ENCODE assay signal across 9 mouse cellular contexts in the genomic region with DNA sequence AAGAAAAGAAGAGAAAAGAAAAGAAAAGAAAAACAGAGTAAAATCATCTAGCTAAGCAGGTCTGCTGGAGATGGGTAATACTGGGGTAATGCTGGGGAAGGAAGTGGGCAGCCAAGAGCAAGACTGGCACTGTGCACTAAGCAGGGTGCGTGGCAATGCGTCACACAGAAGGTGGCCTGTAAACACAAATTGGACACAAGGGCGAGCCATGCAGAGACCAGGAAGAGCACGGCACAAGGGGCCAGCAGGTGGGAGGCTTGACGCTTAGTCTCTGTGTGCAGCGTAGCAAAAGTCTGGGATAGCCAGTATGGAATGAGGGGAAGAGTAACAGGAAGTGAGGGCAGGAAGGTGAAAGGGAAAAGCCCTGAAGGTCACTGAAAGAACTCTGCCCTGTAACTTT. TPM values are rescaled to one million over a fixed set of nuclear protein-coding genes. Genes with fewer than 3 reads are reported as not detected.
A peak's percentile ranks its signal among the peaks of the same experiment; 100 is the strongest.
DNase-seq lines count a peak whose midpoint lies in the region; ATAC-seq lines count a peak whose summit lies in the region.
"Had no signal": no experiment of that assay in that cellular context is flagged by ENCODE, and none has a peak within 500 bp of the region (broad histone marks: within the 10 kb centered on the region; RNA-seq: fewer than 3 reads in every experiment).

No protein-coding gene starts in this region.

- peak overlapping the region; percentile 16; the same call in 1 of the 2 replicates for H3K9ac ChIP-seq in heart, embryonic 11.5 days (ENCODE audit: low read depth, low read length)
- H3K9ac ChIP-seq in heart, embryonic 16.5 days (ENCODE audit: low read length), result peak overlapping the region; percentile 59
- no peak overlapping the region for H3K9ac ChIP-seq in midbrain, embryonic 14.5 days (replicated peaks; ENCODE audit: low read length)

- 48% methylated on average over 6 of the region's 6 CpGs for WGBS in heart, embryonic 11.5 days (ENCODE audit: insufficient replicate concordance)
- WGBS in heart, embryonic 16.5 days, result 31% methylated on average over 6 of the region's 6 CpGs
- 33% methylated on average over 6 of the region's 6 CpGs for WGBS in midbrain, embryonic 14.5 days

- H3K27me3 ChIP-seq in heart, embryonic 11.5 days (ENCODE audit: control insufficient read depth, insufficient read depth, low read length), result no peaks in the 10 kb centered on the region
- H3K27me3 ChIP-seq in heart, embryonic 16.5 days (ENCODE audit: control insufficient read depth, insufficient read depth, low read length), result no peaks in the 10 kb centered on the region
- H3K27me3 ChIP-seq in midbrain, embryonic 14.5 days (ENCODE audit: control insufficient read depth, insufficient read depth, low read length), result no peaks in the 10 kb centered on the region

- H3K4me2 ChIP-seq in heart, embryonic 11.5 days, result peak overlapping the region; percentile 23; the same call in 1 of the 2 replicates
- peak overlapping the region; percentile 55 for H3K4me2 ChIP-seq in heart, embryonic 16.5 days (ENCODE audit: low read depth, low read length)
- H3K4me2 ChIP-seq in midbrain, embryonic 14.5 days (ENCODE audit: low read length), result peak overlapping the region; percentile 49

- H3K27ac ChIP-seq in heart, embryonic 11.5 days (ENCODE audit: low read depth, low read length), result peak overlapping the region; percentile 37; the same call in 1 of the 2 replicates
- peak overlapping the region; percentile 81 for H3K27ac ChIP-seq in heart, embryonic 16.5 days (ENCODE audit: low read length)
- no peak overlapping the region for H3K27ac ChIP-seq in midbrain, embryonic 14.5 days (replicated peaks; ENCODE audit: low read depth, low read length)
- H3K27ac ChIP-seq: kidney, postnatal 0 days had no signal

- H3K4me1 ChIP-seq in heart, embryonic 11.5 days (ENCODE audit: control insufficient read depth, insufficient read depth, low read length), result peaks cover 52% of the 10 kb centered on the region
- H3K4me1 ChIP-seq in heart, embryonic 16.5 days (ENCODE audit: control insufficient read depth, insufficient read depth, low read length), result peaks cover 62% of the 10 kb centered on the region
- peaks cover 59% of the 10 kb centered on the region for H3K4me1 ChIP-seq in midbrain, embryonic 14.5 days (ENCODE audit: control insufficient read depth, insufficient read depth, low read length)

- H3K4me3 ChIP-seq in heart, embryonic 11.5 days (ENCODE audit: low read depth, low read length), result no peak overlapping the region
- peak overlapping the region; percentile 23 for H3K4me3 ChIP-seq in heart, embryonic 16.5 days (ENCODE audit: low read length)
- no peak overlapping the region for H3K4me3 ChIP-seq in midbrain, embryonic 14.5 days (replicated peaks; ENCODE audit: low read depth, low read length)

- no peaks in the 10 kb centered on the region for H3K9me3 ChIP-seq in heart, embryonic 11.5 days (replicated peaks; ENCODE audit: control insufficient read depth, low read length)
- no peaks in the 10 kb centered on the region for H3K9me3 ChIP-seq in heart, embryonic 16.5 days (replicated peaks; ENCODE audit: control insufficient read depth, low read length)
- no peaks in the 10 kb centered on the region for H3K9me3 ChIP-seq in midbrain, embryonic 14.5 days (ENCODE audit: control insufficient read depth, low read length)

- no peaks in the 10 kb centered on the region for H3K36me3 ChIP-seq in heart, embryonic 11.5 days (ENCODE audit: control insufficient read depth, insufficient read depth, low read length)
- H3K36me3 ChIP-seq in heart, embryonic 16.5 days (ENCODE audit: control insufficient read depth, insufficient read depth), result peaks cover 3% of the 10 kb centered on the region; the same call in 1 of the 2 replicates
- H3K36me3 ChIP-seq in midbrain, embryonic 14.5 days (ENCODE audit: control insufficient read depth, insufficient read depth, low read length), result no peaks in the 10 kb centered on the region

- DNase-seq in heart, postnatal 4 days, result no peak
- peak; percentile 8 for DNase-seq in T-cell, adult 2 months (ENCODE audit: low spot score)
- DNase-seq in midbrain, embryonic 14.5 days, result no peak
- DNase-seq in ovary, postnatal 10 days (ENCODE audit: low spot score), result no peak
- DNase-seq in ovary, postnatal 36 days (ENCODE audit: low spot score), result no peak

- no peak for ATAC-seq in heart, embryonic 11.5 days (replicated peaks; ENCODE audit: insufficient number of reproducible peaks, low FRiP score, low TSS enrichment)
- ATAC-seq in heart, embryonic 16.5 days (replicated peaks; ENCODE audit: extremely low read depth, insufficient read depth, low FRiP score), result no peak
- ATAC-seq in midbrain, embryonic 14.5 days (ENCODE audit: low FRiP score, low TSS enrichment), result no peak
- no peak for ATAC-seq in frontal cortex, adult (ENCODE audit: low TSS enrichment)

RNA-seq across cellular contexts. Expression of a gene that starts 6.9 kb away (rescaled TPM):
- 19.3 and 20.4 TPM in 2 replicates for polyA plus RNA-seq in heart, embryonic 11.5 days (2014; fragmentation: Nextera tagmentation; extraction: Ambion mirVana)
- total RNA-seq in heart, postnatal 4 days (2021), result 100 to 1,000 TPM; 138 to 140 TPM
- 14.8 and 18.6 TPM in 2 replicates for polyA plus RNA-seq in heart, embryonic 16.5 days (2015; fragmentation: Nextera tagmentation; extraction: Ambion mirVana)
- 62.7 TPM in 2 replicates for polyA plus RNA-seq in midbrain, embryonic 14.5 days (2014; fragmentation: Nextera tagmentation; extraction: Ambion mirVana)
